ENCODE assay signal across 8 mouse cellular contexts in genomic region chr17:34305380-34306030, GRCm38 (mm10). TPM values are rescaled to one million over a fixed set of nuclear protein-coding genes. Genes with fewer than 3 reads are reported as not detected.
A peak's percentile ranks its signal among the peaks of the same experiment; 100 is the strongest.
DNase-seq lines count a peak whose midpoint lies in the region; ATAC-seq and TF ChIP-seq lines count a peak whose summit lies in the region.

H2-Eb1 (plus strand) TSS chr17:34305867.

- H3K27ac ChIP-seq in gastrocnemius, adult 2 months: no peak within 1 kb of the TSS

- ATAC-seq in megakaryocyte, adult 5-6 weeks (ENCODE audit: poor library complexity, severe bottlenecking): peak; percentile 71

- no peak for TF ChIP-seq CTCF in gastrocnemius, adult 2 months (IDR thresholded peaks at IDR 0.05)

- H3K4me3 ChIP-seq in gastrocnemius, adult 2 months: no peak within 1 kb of the TSS

- peak; percentile 78 for DNase-seq in R1 (ENCODE audit: low read depth, low spot score)
- DNase-seq in cerebellum, postnatal 10 days: peak; percentile 90 to 92
- peak; percentile 70 for DNase-seq in gastrocnemius, adult 2 months
- DNase-seq in hindlimb bud, embryonic 11.5 days (ENCODE audit: extremely low spot score, low read depth, low spot score): peak; percentile 78
- DNase-seq in left cerebral cortex, adult 18-20 months (ENCODE audit: low spot score in 2 of 2): peak; percentile 83 to 85
- DNase-seq in right cerebral cortex, adult 2 months (ENCODE audit: low spot score in 2 of 2): peak; percentile 93 to 94
- DNase-seq in urinary bladder, postnatal 25 days (ENCODE audit: low spot score): peak; percentile 69

- intact Hi-C loops in gastrocnemius, adult 2 months (cut with DNase I): loop anchor here (10.0 kb wide), 1 partner anchor 131 kb away; no protein-coding TSS in a partner anchor

RNA-seq across cellular contexts. Expression of gene H2-Eb1, which starts in this region (rescaled TPM):
- 1 to 10 TPM; 3.4 to 4.9 TPM for total RNA-seq in gastrocnemius, adult 2 months (2021)
- total RNA-seq in left cerebral cortex, adult 18-20 months (2021): 1 to 10 TPM; 4.0 to 6.0 TPM
- total RNA-seq in megakaryocyte, adult 5-6 weeks (2015): 35.4 and 38.0 TPM in 2 replicates
- total RNA-seq in megakaryocyte, adult 5-6 weeks (2017): 72.9 and 114 TPM in 2 replicates

Comparison
In these comparisons a context has a peak if more than half of its experiments do, and no peak if none do; other contexts are left out.
1. RNA of gene H2-Eb1 (total RNA-seq): 35.4 to 114 TPM in megakaryocyte, adult 5-6 weeks; 4.0 to 6.0 TPM in left cerebral cortex, adult 18-20 months and 3.4 to 4.9 TPM in gastrocnemius, adult 2 months; every median in the first group is over 4 times any median in the second.
2. Peak in every context shown above with its lines, with median percentiles within 50 percentile points of each other: DNase-seq.